ENCODE assay signal across 19 mouse cellular contexts in the genomic region with DNA sequence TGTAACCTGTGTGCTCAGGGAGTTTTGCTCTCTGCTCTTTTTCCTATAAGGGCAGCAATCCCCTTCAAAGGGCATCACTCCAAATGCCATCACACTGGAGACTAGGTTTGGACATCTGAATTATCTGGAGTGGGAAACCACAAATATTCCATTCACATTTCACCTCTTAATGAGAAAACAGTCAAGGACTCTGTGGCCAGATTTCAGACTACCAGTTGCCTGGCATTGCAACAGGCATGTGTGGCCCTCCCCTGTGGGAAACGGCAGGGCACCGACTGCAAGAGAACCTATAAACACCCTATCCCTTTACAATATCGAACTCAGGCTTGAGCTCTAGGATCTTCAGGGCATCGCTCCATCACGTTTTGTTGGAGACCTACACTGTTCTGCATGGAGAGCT.
"Had no signal": no experiment of that assay in that cellular context is flagged by ENCODE, and none has a peak within 500 bp of the region (broad histone marks: within the 10 kb centered on the region; RNA-seq: fewer than 3 reads in every experiment).

No protein-coding gene starts in this region.

- H3K36me3 ChIP-seq: heart, embryonic 10.5 days; heart, embryonic 12.5 days; hindbrain, embryonic 13.5 days; hindbrain, embryonic 15.5 days; kidney, embryonic 15.5 days; limb, embryonic 10.5 days; limb, embryonic 12.5 days; liver, embryonic 12.5 days; liver, embryonic 15.5 days had no signal

- H3K4me2 ChIP-seq: heart, embryonic 12.5 days; hindbrain, embryonic 13.5 days; hindbrain, embryonic 15.5 days; kidney, embryonic 15.5 days; limb, embryonic 12.5 days; liver, embryonic 12.5 days; liver, embryonic 15.5 days had no signal

- H3K4me3 ChIP-seq: heart, embryonic 10.5 days; heart, embryonic 12.5 days; hindbrain, embryonic 13.5 days; hindbrain, embryonic 15.5 days; kidney, embryonic 15.5 days; left cerebral cortex, adult 2 months; limb, embryonic 10.5 days; limb, embryonic 12.5 days; liver, embryonic 12.5 days; liver, embryonic 15.5 days had no signal

- H3K27me3 ChIP-seq: heart, embryonic 12.5 days; hindbrain, embryonic 13.5 days; hindbrain, embryonic 15.5 days; kidney, embryonic 15.5 days; limb, embryonic 12.5 days; liver, embryonic 12.5 days; liver, embryonic 15.5 days had no signal

- DNase-seq: gastrocnemius, postnatal 14 days; gastrocnemius, postnatal 36 days; heart, adult 18-20 months; heart, postnatal 10 days; kidney, adult 11 months; kidney, adult 2 months; kidney, adult 9 months; kidney, postnatal 14 days; kidney, postnatal 36 days had no signal
